Mouse (Mus musculus) pancreas, adult 10 weeks (tissue): ENCODE measurements around the gene Vmn2r83. TPM values are rescaled to one million over a fixed set of nuclear protein-coding genes. Genes with fewer than 3 reads are reported as not detected.

Source experiments
- polyA plus RNA-seq: library from polyadenylated mRNA; stranded (reverse); fragments of 350-450 nt; fragmentation: Illumina TruSeq; extraction: RNeasy Lipid Tissue Mini Kit (QIAGEN cat#74804); gene quantifications from one replicate; pipeline ENCODE4 v1.2.3, GENCODE M21; 2015; ENCODE audit warnings: low read depth, low replicate concordance; ENCODE audit not compliant: insufficient read depth

Vmn2r83 gene
- polyA plus RNA-seq, result not detected

GRCm38 (mm10) chr10:79468431-79468830 is at the start of gene Vmn2r83:
Gene Vmn2r83 (plus strand): TSS chr10:79468731.

DNA sequence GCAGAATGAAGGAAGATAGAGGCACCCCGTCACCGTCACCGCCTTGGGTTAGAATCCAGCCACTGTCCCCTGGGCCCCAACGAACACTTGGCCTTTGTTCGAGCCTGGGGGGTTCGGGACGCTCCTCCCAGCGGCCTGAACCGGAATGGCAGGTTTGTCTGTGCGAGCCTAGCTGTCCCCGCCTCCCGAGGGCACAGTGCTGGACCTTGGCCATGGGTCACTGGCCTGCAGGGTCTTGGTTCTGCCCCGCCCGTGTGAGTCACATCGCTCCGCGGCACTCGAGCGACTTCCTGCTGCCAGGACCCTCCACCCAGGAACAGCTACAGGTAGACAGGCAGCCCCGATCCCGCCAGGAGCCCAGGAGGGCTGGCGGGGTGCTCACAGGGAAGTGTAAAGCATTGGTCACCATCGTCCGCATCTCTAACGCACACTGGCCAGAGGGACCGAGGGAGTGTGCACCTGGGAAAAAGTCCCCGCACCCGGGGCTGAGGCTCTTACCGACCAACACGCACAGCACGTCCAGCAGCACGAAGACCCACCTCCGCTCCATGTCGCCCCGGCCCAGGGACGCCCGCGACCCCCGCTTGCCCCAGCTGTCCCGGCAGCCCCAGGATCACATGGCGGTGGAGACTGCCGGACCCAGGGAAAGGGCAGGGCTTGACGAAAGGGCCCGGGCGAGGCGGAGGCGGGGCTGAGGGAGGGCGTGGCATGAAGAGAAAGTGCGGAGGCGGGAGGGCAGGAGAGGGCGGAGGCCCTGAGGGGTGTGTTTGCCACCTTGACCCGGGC is 64.8 kb downstream of the Vmn2r83 start, which contains the start of gene Plpp2:
Gene Plpp2 (minus strand): TSS at position 671 of the 786 bp plus-strand sequence.

Other genes starting within 250 kb of the Vmn2r83 start
- gene Vmn2r81, start 221.0 kb upstream of the Vmn2r83 start, polyA plus RNA-seq, result not detected
- not detected for gene Vmn2r82, start 112.2 kb upstream of the Vmn2r83 start, polyA plus RNA-seq
- 7.3 TPM for gene Plpp2, start 65.1 kb downstream of the Vmn2r83 start, polyA plus RNA-seq
- 10.7 TPM for gene Mier2, start 86.5 kb downstream of the Vmn2r83 start, polyA plus RNA-seq
- not detected for gene Theg, start 118.6 kb downstream of the Vmn2r83 start, polyA plus RNA-seq
- gene C2cd4c, start 145.3 kb downstream of the Vmn2r83 start, polyA plus RNA-seq, result 0.61 TPM
- gene Shc2, start 169.2 kb downstream of the Vmn2r83 start, polyA plus RNA-seq, result 3.3 TPM
- not detected for gene Odf3l2, start 177.0 kb downstream of the Vmn2r83 start, polyA plus RNA-seq
- not detected for gene Madcam1, start 195.8 kb downstream of the Vmn2r83 start, polyA plus RNA-seq
- 4.6 TPM for gene Tpgs1, start 200.6 kb downstream of the Vmn2r83 start, polyA plus RNA-seq
- gene Cdc34, start 213.5 kb downstream of the Vmn2r83 start, polyA plus RNA-seq, result 47.7 TPM
- gene Gzmm, start 220.3 kb downstream of the Vmn2r83 start, polyA plus RNA-seq, result 0.74 TPM
- gene Bsg, start 235.8 kb downstream of the Vmn2r83 start, polyA plus RNA-seq, result 168 TPM
- gene Hcn2, start 247.9 kb downstream of the Vmn2r83 start, polyA plus RNA-seq, result 0.83 TPM